Mouse (Mus musculus) naive thymus-derived CD4-positive, alpha-beta T cell, adult 5 months (primary cell): Measurements from ENCODE around the gene Vmn1r2. TPM values are rescaled to one million over a fixed set of nuclear protein-coding genes. Genes with fewer than 3 reads are reported as not detected.

Experiments used
- polyA plus RNA-seq: library from polyadenylated mRNA; unstranded; fragments of 100-300 nt; shearing (Covaris generic); gene quantifications from one replicate; pipeline ENCODE4 v1.2.1, GENCODE M21; 2017

The Vmn1r2 gene
- not detected for polyA plus RNA-seq

GRCm38 (mm10) chr4:3167020-3167419, at the start of gene Vmn1r2:
Gene Vmn1r2, plus strand, starts transcription at chr4:3167320.

GRCm38 (mm10) chr4:3185258-3185657, 18.1 kb downstream of the Vmn1r2 start, which contains the start of gene Vmn1r3:
Gene Vmn1r3, minus strand, starts transcription at chr4:3185358.

Other genes starting within 250 kb of the Vmn1r2 start
- gene Vmn1r3, start 18.0 kb downstream of the Vmn1r2 start, polyA plus RNA-seq = not detected